Mouse (Mus musculus): ENCODE data around the gene Fam122b.
"Not testable (repeated sequence)": the region's sequence is repeated elsewhere in the genome, so short reads cannot be mapped to it uniquely, and the experiment has no call there.

Gene Fam122b

GRCm38 (mm10) chrX:53269289-53270062, at the start of gene Fam122b:
Fam122b (minus strand) TSS chrX:53269805.
- DNase-seq, result peak; percentile 89

DNA sequence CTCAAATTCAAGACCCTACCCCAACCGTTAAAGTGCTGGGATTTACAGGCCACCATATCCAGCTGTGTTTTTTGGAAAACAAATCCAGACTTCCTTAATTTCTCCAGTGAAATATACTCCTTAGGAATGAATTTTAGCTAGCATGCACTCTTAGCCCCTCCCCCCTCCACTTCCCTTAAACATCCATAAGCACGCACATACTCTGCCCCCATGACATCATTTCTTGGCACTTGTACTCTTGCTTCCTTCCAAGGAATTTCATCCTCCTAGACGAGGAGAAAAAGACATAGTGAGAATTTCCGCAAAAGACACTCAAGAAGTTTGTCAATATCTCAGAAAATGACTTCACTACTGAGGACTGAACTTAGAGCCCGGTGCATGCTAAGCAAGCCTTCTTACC, 18.3 kb upstream of the Fam122b start:
- no peak for DNase-seq

DNA sequence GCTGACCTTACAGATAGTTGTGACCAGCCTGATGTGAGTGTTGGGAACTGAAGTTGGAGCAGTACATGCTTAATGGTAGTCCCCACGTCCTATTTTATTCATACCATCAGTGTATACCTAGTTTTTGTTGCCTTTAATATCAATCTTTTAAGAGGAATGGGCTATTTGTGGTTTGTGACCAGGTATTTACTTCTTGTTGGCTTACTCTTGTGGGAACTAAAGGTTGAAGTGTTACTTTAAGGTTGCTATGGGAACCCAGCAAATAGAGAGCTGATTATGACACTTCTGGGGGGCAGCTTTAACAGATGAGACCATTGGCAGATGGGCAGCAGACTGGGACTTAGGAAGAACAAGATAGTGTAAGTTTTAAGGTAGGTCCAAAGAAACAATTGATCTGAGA, 3.5 kb upstream of the Fam122b start, which contains the start of gene Fam122c:
Fam122c (plus strand) TSS at position 301 of the 400 bp plus-strand sequence.
- DNase-seq, result no peak

DNA sequence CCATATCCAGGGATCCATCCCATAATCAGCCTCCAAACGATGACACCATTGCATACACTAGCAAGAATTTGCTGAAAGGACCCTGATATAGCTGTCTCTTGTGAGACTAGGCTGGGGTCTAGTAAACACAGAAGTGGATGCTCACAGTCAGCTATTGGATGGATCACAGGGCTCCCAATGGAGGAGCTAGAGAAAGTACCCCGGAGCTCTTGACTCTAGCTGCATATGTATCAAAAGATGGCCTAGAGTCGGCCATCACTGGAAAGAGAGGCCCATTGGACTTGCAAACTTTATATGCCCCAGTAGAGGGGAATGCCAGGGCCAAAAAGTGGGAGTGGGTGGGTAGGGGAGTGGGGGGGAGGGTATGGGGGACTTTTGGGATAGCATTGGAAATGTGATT, 2.0 kb upstream of the Fam122b start:
- DNase-seq, result not testable (repeated sequence)

DNA sequence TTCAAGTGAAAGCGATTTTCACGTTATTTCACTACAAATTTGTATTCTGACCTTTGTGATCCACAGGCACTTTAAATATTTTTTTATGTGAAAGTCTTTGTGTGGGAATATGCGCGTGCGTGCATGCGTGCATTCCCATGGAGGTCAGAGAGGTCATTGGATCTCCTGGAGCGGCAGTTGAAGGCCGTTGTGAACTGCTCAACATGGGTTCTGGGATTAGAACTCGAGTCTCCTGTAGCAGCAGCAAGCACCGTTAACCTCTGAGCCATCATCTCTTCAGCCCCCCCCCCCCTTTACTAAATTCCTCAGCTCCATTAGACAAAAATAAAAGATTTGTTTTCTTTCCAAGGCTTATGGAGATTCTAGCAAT, 443 bp upstream of the Fam122b start:
- DNase-seq, result no peak

GRCm38 (mm10) chrX:53268856-53269255, 749 bp downstream of the Fam122b start:
- peak; percentile 62 for DNase-seq

DNA sequence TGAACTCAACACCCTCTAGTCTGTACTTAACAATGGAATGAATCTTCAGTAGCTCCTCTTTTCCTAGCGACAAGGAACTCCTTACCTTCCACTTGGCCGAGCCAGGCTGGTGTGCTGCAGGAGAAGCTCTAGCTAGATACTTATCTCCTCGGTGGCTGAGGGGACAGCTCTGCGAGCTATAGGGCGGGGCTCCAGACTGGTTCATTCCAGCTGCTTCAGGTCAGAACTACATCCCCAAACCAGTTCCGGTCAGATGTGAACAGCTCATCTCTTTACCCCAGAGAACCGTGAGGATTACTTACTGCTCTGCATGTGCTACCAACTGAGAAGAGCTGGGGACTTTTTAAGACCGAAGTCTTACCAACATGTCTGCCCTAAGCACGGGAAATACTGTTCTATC, 3.4 kb downstream of the Fam122b start:
- no peak for DNase-seq

- no peak for DNase-seq
Observed at GRCm38 (mm10) chrX:53255195-53255594, 14.4 kb downstream of the Fam122b start.

- no peak for DNase-seq
Observed at GRCm38 (mm10) chrX:53240011-53240410, 29.6 kb downstream of the Fam122b start, which contains the start of gene Plac1. Plac1 (minus strand) TSS chrX:53240111.

GRCm38 (mm10) chrX:53237971-53238370, 31.6 kb downstream of the Fam122b start:
- DNase-seq, result peak; percentile 15

DNA sequence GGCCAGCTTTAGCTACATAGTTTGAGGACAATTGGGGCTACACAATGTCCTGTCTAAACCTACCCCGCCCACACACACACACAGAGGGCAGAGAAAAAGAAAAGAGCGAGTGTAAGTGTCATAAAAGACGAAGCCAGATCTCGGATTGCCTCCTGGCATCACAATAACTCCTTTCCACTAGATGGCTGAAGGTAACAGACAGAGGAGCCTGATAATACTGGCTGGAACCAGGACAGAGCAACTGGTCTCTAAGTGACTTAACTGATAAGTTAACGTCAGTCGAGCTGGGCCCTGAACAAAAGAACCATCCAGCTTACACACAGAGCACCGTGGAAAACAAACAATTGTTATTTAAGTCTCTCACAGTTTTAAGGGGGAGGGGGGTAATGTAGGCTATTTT, 33.2 kb downstream of the Fam122b start:
- no peak for DNase-seq

DNA sequence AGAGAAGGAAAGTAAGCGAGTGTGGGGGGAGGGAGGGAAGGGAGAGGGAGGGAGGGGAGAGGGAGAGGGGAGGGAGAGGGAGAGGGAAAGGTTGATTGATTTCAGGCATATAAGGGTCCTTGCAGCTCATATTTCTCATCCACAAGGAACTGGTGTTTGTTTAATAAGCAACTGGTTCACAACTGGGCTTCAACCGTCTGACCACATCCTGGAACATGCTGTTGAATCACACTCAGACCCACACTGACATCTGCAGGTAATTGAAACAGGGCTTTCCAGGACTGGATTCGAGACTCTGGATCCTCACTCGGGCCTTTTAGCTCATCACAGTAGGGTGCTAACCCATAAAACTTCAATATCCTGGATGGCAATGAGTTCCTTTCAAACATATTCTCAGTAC, 35.9 kb downstream of the Fam122b start:
- peak; percentile 21 for DNase-seq

DNA sequence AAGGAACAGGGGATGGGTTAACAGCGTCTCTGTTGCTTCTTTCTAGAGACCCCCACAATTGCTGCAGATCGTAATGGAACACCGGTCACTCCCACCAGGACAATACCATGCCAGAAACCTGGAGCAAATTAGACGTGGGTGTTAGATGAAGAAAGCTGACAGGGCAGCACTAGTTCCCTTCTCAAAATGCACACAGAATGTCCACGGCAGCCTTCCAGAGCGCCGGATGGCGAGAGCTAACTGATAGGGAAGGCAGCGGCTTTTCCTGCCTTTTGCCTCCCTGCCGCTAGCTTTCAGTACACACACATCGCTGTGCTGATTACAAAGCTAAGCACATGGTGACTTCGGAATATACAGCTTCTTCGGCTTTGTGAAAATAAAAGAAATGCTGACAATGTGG, 37.6 kb downstream of the Fam122b start:
- DNase-seq, result peak; percentile 37

DNA sequence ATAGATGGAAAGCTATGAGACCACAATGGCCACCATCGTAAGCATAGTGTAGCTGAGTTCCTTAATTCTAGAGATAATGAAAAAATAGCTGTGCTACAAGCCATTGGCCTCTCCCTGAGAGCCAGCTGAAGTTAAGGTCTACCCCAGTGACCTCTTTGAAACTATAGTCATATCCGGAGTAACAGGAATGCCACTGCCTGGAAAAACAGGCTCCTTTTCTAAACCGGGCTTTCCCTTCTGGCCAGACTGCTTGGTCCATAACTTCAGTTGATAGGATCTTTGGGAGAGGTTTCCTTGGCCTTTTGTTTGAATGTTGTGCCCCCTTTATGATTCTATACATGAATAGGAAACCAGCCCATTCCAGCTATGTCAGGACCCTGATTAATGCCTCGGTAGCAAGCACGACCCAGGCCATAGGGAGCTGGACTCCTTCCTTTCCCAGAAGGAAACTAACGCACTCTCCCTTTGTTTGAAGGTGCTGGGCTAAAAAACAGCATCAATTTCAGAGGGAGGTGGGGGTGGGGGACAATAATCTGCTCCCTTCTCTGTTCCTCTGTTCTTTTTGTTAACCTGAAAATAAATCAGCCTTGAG, 45.2 kb downstream of the Fam122b start:
- no peak for DNase-seq

DNA sequence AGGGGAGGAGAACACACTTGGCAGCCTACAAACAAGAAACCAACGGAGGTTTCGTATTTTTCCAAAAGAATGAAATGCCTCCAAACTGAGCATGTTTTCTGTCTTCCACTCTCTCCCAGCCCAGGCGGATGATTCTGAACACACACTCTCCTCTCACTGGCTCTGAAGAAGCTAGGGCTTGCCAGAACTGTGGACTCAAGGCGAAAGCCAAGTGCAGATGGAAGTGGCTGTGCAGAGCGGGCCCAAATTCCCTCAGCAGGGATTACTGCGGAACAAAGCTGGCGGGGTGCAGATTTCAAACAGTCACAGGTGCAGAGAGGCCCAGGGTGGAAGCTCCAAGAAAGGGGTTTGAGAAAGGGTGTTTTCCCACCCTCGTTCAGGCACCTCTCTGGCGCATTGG, 48.8 kb downstream of the Fam122b start:
- DNase-seq, result peak; percentile 24

DNA sequence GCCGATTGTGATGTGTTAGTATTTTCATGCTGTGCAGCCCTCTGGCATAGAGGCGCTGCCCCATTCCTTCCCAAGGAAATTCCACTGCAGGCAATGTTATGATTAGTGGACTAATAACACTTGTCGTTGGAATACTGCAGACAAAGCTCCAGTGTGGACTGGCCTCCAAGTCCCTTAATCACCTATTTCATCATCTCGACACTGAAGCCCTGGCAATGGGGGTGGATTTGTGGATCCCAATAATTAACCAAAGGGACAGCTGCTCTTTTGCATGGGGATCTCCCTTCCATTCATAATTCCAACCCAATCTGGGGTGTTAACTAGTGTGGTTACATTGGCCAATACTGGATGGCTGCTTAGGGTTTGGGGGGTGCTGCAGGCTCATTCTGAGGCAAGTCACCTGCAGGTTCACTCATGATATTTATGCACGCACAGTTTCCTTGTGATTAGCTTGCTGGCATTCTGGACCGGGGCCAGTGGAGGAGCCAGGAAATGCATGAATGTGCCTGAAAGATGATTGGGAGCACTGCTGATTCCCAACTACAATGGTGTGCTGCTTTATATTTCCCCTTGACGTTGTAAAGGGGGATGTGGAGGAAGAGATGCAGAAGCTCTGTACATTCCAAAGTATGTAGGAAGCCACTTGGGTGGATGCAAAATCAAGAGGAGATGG, 54.9 kb downstream of the Fam122b start:
- peak; percentile 34 for DNase-seq

- DNase-seq, result peak; percentile 16
Observed at GRCm38 (mm10) chrX:53213838-53214237, 55.8 kb downstream of the Fam122b start.

GRCm38 (mm10) chrX:53212485-53212884, 57.1 kb downstream of the Fam122b start:
- DNase-seq, result no peak

DNA sequence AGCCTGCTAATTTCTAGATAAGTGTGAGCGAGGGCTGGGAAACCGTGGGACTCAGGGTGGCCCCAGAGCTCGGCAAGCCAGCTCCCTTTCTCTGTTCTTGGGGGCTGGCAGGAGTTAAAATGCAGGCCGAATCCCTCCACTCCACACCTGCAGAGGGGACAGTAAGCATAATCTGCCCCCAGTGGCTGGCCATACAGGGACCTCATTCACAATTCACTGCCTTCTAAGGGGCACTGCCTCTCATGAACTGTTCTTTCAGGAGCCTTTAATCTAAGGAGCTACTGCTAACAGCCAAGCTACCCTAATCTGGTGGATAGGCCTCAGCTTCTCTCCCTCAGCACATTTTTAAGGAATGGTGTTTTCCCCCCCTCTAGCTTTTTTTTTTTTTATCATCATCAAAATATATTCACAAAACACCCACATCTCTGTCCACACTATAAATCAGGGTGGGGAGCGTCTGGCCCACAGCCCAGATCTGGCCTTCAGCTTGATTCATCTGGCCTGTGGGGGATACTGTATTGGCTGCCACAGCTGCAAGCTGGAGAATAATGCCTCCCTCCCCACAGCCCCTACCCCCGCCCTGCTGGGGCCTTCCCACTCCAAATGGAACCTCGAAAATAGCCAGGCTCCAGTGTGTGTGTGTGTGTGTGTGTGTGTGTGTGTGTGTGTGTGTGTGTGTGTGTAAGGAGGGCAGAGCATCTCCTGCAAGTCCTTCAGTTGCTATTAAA, 57.7 kb downstream of the Fam122b start:
- DNase-seq, result peak; percentile 53

DNA sequence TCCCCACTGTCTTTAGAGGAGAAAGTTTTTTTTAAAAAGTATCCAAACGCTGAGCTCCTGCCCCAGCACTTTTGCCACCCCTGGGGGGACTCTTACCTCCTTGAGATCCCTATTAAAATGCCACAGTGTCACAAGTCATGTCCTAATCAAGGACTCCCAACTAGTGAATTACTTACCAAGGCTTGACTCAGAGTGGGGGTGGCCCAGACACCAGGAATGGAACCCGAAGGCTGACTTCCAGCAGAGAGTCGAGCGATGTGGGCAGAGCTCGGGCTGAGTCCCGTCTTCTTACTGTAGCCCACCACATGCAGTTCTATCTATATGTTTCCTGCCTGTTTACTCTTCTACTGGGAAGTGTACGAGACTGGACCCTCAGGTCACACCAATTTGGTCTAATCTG, 60.2 kb downstream of the Fam122b start:
- no peak for DNase-seq

DNA sequence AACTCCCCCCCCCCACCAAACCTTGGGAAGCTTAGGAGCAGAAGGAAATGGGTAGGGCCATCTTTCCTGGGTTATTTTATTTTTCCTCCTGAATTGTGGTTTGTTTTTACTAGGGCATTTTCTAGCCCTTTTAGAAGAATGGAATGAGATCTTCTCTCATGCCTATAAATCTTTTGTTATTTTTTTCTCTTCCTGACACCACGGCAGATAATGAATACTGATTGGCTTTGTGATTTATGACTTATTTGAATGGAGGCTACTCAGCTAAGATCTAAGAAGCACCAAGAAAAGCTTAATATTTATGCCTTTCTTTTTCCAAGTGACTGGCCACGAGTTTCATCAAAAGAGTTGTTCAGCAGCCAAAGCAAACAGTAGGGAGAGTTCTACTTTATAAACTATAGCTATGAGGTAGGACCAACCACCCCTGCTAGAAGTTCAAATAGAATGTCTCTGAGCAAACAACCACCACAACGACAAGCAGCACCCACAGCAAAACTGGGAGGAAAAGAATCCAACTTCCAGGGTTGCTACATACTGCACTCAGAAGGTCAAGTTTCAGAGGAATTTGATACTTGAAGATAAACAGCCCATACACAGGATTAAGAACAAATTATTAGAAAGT, 64.8 kb downstream of the Fam122b start:
- DNase-seq, result peak; percentile 5

DNA sequence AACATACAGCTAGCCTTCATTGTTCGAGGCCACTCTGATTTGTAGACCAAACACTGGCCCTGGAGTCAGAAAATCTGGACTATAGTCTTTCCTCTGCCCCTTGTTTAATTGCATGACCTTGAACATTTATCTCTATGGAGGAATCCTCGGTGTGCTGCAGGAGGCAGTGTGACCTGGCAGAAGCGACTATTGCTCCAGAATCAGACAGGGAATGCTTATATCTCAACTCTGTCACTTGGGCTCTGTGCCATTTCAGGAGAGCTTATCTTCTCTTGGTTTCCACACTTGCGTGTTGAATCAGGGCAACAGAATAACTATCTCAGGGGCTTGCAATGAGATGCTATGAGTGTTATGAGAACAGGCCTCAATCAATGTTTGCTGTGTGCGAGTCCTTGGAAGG, 68.0 kb downstream of the Fam122b start:
- no peak for DNase-seq

DNA sequence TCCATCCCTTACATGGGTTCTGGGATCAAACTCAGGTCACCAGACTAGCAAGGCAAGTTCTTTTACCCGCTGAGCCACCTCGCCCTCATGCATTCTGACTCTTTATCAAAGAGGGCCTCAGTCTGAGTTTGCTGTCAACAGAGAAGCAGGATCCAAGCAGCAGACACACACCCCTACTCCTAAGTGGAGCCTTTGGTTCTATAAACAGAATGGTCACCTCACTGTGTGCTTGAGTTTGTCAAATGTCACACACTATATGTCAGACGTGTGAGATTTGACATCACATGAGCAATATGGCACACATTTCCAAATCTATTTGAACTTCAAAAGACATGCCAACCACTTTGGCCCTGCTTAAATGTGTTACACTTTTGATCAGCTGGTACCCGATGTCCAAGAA, 71.9 kb downstream of the Fam122b start:
- no peak for DNase-seq

Data from lung, postnatal 14 days (tissue).